Mouse (Mus musculus): ENCODE measurements around the gene Gm2115. TPM values are rescaled to one million over a fixed set of nuclear protein-coding genes. Genes with fewer than 3 reads are reported as not detected.

Gm2115 gene
- total RNA-seq, 2 experiments from 2014 or later = 81.8 to 82.2 TPM

DNA sequence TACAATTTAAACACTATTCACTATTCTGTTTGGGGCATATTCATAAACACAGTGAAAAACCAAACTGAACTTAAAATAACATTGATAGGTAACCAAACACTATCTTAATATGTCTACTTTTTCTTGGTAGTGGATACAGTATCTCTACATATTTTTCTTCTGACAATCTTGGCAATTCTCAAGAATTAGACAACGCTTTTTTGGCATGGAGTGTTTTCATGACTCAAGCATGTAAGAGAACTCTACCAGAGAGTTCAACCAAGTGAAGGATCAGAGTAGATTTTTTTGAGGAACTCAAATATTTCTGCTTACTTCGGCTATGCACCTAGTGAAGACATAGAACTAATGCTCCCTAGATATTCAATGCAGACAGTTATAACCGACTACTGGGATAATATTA is 92.2 kb downstream of the Gm2115 start:
- Histone ChIP-seq H3K4me3 (no peak overlapping the region), H3K27ac (no peak overlapping the region)
- DNase-seq (ENCODE audit: low spot score in 2 of 2) = no peak
- no peak for TF ChIP-seq CTCF (conservative IDR thresholded peaks at IDR 0.05)

GRCm38 (mm10) chr7:84623718-84624117 is 95.0 kb downstream of the Gm2115 start:
- TF ChIP-seq CTCF (conservative IDR thresholded peaks at IDR 0.05) = no peak

GRCm38 (mm10) chr7:84631878-84632277 is 103.1 kb downstream of the Gm2115 start:
- Histone ChIP-seq H3K4me3 (no peak overlapping the region), H3K27ac (no peak overlapping the region)
- TF ChIP-seq CTCF (conservative IDR thresholded peaks at IDR 0.05) = no peak
- no peak for DNase-seq (ENCODE audit: low spot score in 2 of 2)

More at GRCm38 (mm10) chr7:84623718-84624117, 95.0 kb downstream of the Gm2115 start:
- no peak overlapping the region for H3K4me3 ChIP-seq
- H3K27ac ChIP-seq = no peak overlapping the region
- DNase-seq (ENCODE audit: low spot score in 2 of 2) = no peak

Other genes with a start within 250 kb of the Gm2115 start
- gene Arnt2, start 118.8 kb upstream of the Gm2115 start, total RNA-seq (2021) = 100 to 1,000 TPM; 146 to 163 TPM
- 10 to 100 TPM; 20.7 to 21.0 TPM for gene Fah, start 77.8 kb downstream of the Gm2115 start, total RNA-seq (2021)
- 10 to 100 TPM; 70.1 to 77.2 TPM for gene Zfand6, start 161.0 kb downstream of the Gm2115 start, total RNA-seq (2021)

All from layer of hippocampus, adult 2 months (tissue).